Mouse (Mus musculus): ENCODE measurements around the gene Rnaseh2c. TPM values are rescaled to one million over a fixed set of nuclear protein-coding genes. Genes with fewer than 3 reads are reported as not detected.

The Rnaseh2c gene
- 10 to 100 TPM; 64.5 to 74.1 TPM for total RNA-seq (2023)

GRCm38 (mm10) chr19:5601752-5602541, at the start of gene Rnaseh2c:
TSS of gene Rnaseh2c (plus strand) at chr19:5601873.

GRCm38 (mm10) chr19:5560457-5561041, 41.1 kb upstream of the Rnaseh2c start, which contains the start of gene Ovol1:
TSS of gene Ovol1 (minus strand) at chr19:5560646.

GRCm38 (mm10) chr19:5567534-5568469, 33.9 kb upstream of the Rnaseh2c start, which contains the start of gene Ap5b1:
TSS of gene Ap5b1 (plus strand) at chr19:5568025.

DNA sequence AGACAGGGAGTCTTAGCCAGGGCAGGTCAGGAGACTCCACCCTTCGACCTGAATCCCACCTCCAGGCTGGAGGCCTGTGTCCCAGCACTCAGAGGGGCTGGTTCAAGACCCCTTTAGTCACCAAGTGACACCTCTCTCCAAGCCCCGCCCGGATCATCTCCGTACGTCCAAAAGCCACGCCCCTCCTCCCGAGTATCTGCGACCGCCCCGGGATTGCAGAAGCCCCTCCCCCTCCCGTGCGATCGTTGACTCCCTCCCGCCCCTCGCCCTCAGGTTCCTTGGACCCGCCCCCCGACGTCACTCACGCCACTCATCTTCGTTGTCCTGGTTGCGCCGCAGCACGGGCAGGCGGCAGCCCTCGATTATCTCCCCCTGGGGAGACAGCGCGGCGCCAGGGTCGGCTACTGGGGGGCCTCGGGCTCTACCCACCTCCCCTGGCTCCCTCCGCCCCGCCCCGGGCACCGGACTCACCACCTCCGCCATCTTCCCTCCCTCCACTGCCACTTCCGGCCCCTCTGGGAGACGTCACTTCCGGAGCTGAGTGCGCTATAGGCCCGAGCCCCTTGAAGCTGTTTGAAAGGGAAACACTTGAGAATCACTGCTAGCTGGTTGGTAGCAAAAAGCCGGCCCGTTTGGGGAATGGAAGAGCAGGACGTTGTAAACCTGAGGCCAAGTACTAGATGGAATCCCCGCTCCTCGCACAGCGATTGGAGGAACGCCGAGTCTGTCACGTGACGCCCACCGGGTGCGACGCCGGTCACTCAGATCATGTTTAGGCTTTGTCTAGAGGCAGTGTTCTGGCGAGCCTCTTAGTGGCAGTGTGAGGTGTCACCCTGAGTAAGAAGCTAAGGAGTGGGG, 8.1 kb downstream of the Rnaseh2c start, which contains the start of gene Kat5:
TSS of gene Kat5 (minus strand) at position 691 of the 858 bp plus-strand sequence.

DNA sequence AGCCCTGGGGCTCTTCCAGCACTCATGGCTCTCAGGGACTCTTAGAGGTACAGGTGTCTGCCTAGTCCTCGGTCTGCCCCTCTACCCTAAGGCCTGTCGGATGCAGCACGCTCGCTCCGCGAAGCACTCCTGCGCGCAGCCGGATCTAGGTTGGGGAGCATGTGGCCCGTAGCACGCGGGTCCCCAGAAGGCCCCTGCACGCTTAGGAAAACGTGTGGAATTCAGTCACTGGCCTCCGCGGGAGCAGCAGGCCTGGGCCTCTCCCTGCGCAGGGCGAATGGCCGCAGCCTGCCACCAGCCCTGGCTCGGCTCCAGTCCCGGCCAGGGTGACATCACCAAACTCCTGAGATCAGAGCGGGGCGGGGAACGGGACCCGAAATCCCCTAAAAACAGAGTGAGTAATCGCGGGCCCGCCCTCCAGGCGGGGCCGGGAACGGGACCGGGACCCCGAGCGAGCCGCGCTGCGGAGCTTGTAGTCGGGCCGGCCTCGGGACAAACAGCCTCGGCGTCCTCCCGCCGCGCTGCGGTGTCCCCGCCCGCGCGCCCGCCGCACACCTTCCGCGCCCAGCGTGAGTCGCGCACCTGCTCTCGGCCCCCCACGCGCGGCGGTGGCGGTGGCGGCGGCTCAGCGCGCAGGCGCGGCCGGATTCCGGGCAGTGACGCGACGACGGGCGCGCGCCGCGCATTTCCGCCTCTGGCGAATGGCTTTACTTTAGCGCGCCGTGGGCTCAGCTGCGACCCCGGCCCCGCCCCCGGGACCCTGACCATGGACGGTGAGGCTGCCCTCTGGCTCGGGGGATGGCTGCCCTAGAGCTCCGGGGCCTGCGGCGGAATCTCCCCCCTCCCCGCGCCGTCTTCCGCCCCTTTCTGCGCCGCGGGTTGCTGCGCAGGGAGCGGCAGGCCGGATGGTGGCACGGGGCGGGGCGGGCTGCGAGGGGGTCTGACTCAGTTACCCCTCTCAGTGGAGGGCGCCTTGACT, 35.7 kb downstream of the Rnaseh2c start, which contains the start of gene Rela:
TSS of gene Rela (plus strand) at position 415 of the 979 bp plus-strand sequence.

Other genes with a start within 250 kb of the Rnaseh2c start
- gene Eif1ad, start 235.1 kb upstream of the Rnaseh2c start, total RNA-seq (2023), result 10 to 100 TPM; 17.1 to 24.3 TPM
- 10 to 100 TPM; 59.5 to 66.0 TPM for gene Banf1, start 234.7 kb upstream of the Rnaseh2c start, total RNA-seq (2023)
- gene Sart1, start 213.2 kb upstream of the Rnaseh2c start, total RNA-seq (2023), result 100 to 1,000 TPM; 129 to 130 TPM
- gene Tsga10ip, start 199.3 kb upstream of the Rnaseh2c start, total RNA-seq (2023), result not detected
- 100 to 1,000 TPM; 165 to 176 TPM for gene Drap1, start 176.9 kb upstream of the Rnaseh2c start, total RNA-seq (2023)
- gene AI837181, start 176.7 kb upstream of the Rnaseh2c start, total RNA-seq (2023), result 10 to 100 TPM; 46.9 to 52.7 TPM
- gene Fosl1, start 154.3 kb upstream of the Rnaseh2c start, total RNA-seq (2023), result 1 to 10 TPM; 2.0 to 3.2 TPM
- 1 to 10 TPM; 3.7 to 4.6 TPM for gene Ccdc85b, start 144.0 kb upstream of the Rnaseh2c start, total RNA-seq (2023)
- 10 to 100 TPM; 80.6 to 81.0 TPM for gene Fibp, start 141.3 kb upstream of the Rnaseh2c start, total RNA-seq (2023)
- under 1 TPM; 0.46 to 0.73 TPM for gene Ctsw, start 133.4 kb upstream of the Rnaseh2c start, total RNA-seq (2023)
- 1 to 10 TPM; 5.1 to 6.7 TPM for gene Efemp2, start 127.9 kb upstream of the Rnaseh2c start, total RNA-seq (2023)
- gene Mus81, start 113.5 kb upstream of the Rnaseh2c start, total RNA-seq (2023), result 10 to 100 TPM; 16.7 to 17.4 TPM
- gene Cfl1, start 111.4 kb upstream of the Rnaseh2c start, total RNA-seq (2023), result 1,000 to 10,000 TPM; 1,345 to 1,440 TPM
- gene 1700020D05Rik, start 98.1 kb upstream of the Rnaseh2c start, total RNA-seq (2023), result 1 to 10 TPM; 1.3 to 1.4 TPM
- 1 to 10 TPM; 2.0 to 4.9 TPM for gene Snx32, start 91.3 kb upstream of the Rnaseh2c start, total RNA-seq (2023)
- not detected for gene Ovol1, start 41.2 kb upstream of the Rnaseh2c start, total RNA-seq (2023)
- gene Ap5b1, start 33.8 kb upstream of the Rnaseh2c start, total RNA-seq (2023), result 10 to 100 TPM; 35.2 to 39.9 TPM
- 10 to 100 TPM; 87.2 to 88.5 TPM for gene Kat5, start 8.4 kb downstream of the Rnaseh2c start, total RNA-seq (2023)
- 100 to 1,000 TPM; 150 to 154 TPM for gene Rela, start 35.6 kb downstream of the Rnaseh2c start, total RNA-seq (2023)
- gene Sipa1, start 61.8 kb downstream of the Rnaseh2c start, total RNA-seq (2023), result 100 to 1,000 TPM; 153 to 157 TPM
- 100 to 1,000 TPM; 113 to 114 TPM for gene Map3k11, start 86.9 kb downstream of the Rnaseh2c start, total RNA-seq (2023)
- gene Pcnx3, start 87.0 kb downstream of the Rnaseh2c start, total RNA-seq (2023), result 100 to 1,000 TPM; 112 to 131 TPM
- gene Kcnk7, start 102.5 kb downstream of the Rnaseh2c start, total RNA-seq (2023), result not detected
- 100 to 1,000 TPM; 236 to 244 TPM for gene Ehbp1l1, start 124.4 kb downstream of the Rnaseh2c start, total RNA-seq (2023)
- gene Fam89b, start 127.8 kb downstream of the Rnaseh2c start, total RNA-seq (2023), result 100 to 1,000 TPM in 1 of 2 experiments, 10 to 100 TPM in 1; 98.8 to 107 TPM
- gene Ltbp3, start 139.0 kb downstream of the Rnaseh2c start, total RNA-seq (2023), result 1 to 10 TPM; 3.8 to 5.4 TPM
- 100 to 1,000 TPM in 1 of 2 experiments, 10 to 100 TPM in 1; 92.2 to 100 TPM for gene Scyl1, start 169.5 kb downstream of the Rnaseh2c start, total RNA-seq (2023)

All from monocyte, adult 59 days (primary cell).